Mouse (Mus musculus) hindbrain, postnatal 0 days (tissue): ENCODE results near the gene Eefsec. TPM values are rescaled to one million over a fixed set of nuclear protein-coding genes. Genes with fewer than 3 reads are reported as not detected.

Source experiments
- ATAC-seq: fragments of 200-750 bp; cut with Nextera tagmentation; 2 replicates; pipeline ENCODE4 v1.8.0; 2017; ENCODE audit warnings: mild to moderate bottlenecking, moderate TSS enrichment, moderate library complexity
- DNase-seq: peaks from one replicate; pipeline ENCODE4 v3.0.0-alpha.2; 2015; ENCODE audit warnings: low spot score
- H3K27ac ChIP-seq: fragments of 300-500 bp; sonication (generic); 2 replicates; pipeline ENCODE4 v1.5.1; 2014; ENCODE audit warnings: mild to moderate bottlenecking
- H3K27me3 ChIP-seq: fragments of 300-500 bp; sonication (generic); 2 replicates; pipeline ENCODE4 v1.6.1; 2014; ENCODE audit warnings: low read length, mixed read lengths; ENCODE audit not compliant: insufficient read depth
- H3K36me3 ChIP-seq: fragments of 300-500 bp; sonication (generic); 2 replicates; pipeline ENCODE4 v1.6.1; 2014; ENCODE audit warnings: low read length, mixed read lengths; ENCODE audit not compliant: insufficient read depth
- H3K4me1 ChIP-seq: fragments of 300-500 bp; sonication (generic); 2 replicates; pipeline ENCODE4 v1.6.1; 2014; ENCODE audit warnings: antibody characterized with exemption, low read length, mixed read lengths; ENCODE audit not compliant: insufficient read depth
- H3K4me2 ChIP-seq: fragments of 300-500 bp; sonication (generic); 2 replicates; pipeline ENCODE4 v1.6.1; 2014; ENCODE audit warnings: low read depth, mild to moderate bottlenecking, low read length, moderate library complexity, mixed read lengths
- H3K4me3 ChIP-seq: fragments of 300-500 bp; sonication (generic); 2 replicates; pipeline ENCODE4 v1.5.1; 2014; ENCODE audit warnings: low read length
- H3K9ac ChIP-seq: fragments of 300-500 bp; sonication (generic); replicated peaks from 2 replicates; pipeline ENCODE4 v1.6.1; 2014; ENCODE audit warnings: mild to moderate bottlenecking, low read length, moderate library complexity, mixed read lengths
- H3K9me3 ChIP-seq: fragments of 300-500 bp; sonication (generic); 2 replicates; pipeline ENCODE4 v1.6.1; 2016; ENCODE audit warnings: low read length, mixed read lengths
- CTCF ChIP-seq: IDR thresholded peaks from 2 replicates; pipeline ENCODE4 v1.5.1; 2016; ENCODE audit warnings: antibody characterized with exemption, control low read depth, low read depth
- whole genome bisulfite sequencing: fragments of 180-500 bp; shearing (Covaris S2); extraction: QIAGEN DNeasy Blood & Tissue Kit; methylation state at CpG from one replicate; pipeline ENCODE4 v1.1.7; 2014; 5-methylcytosine and 5-hydroxymethylcytosine counted together
- polyA plus RNA-seq: library from polyadenylated mRNA; unstranded; fragments of >200 nt; fragmentation: Nextera tagmentation; extraction: Ambion mirVana; gene quantifications from 2 replicates; pipeline ENCODE4 v1.2.1, GENCODE M21; 2015
- total RNA-seq: library from RNA; depleted of rRNA; stranded (reverse); fragments of >200 nt; gene quantifications from 2 replicates; pipeline ENCODE4 v1.2.3, GENCODE M21; 2014

Eefsec gene
- total and polyA plus RNA-seq, 2 experiments from 2014 or later = 20.6 to 25.6 TPM

DNA sequence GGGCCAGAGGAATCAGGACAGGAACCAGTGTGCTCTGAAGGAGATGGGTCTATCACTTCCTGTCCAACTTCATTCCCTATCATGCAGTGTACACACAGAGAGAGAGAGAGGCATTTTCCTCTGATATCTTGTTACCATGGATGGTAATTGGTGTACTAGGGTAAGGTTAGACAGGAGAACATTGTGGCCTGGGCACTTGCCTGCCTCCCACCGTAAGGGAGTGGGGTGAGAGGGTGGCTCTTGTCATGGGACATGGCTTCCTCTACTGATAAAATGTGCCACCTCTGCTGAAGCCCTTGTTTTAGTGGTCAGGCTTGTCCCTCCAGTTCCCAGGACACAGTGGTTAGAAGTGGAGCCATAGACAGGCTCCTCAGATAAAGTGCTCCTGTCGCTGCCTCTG is 178.4 kb downstream of the Eefsec start:
- Histone ChIP-seq H3K4me1 (no peaks in the 10 kb centered on the region), H3K9me3 (no peaks in the 10 kb centered on the region), H3K4me2 (no peak overlapping the region), H3K27me3 (no peaks in the 10 kb centered on the region), H3K9ac (no peak overlapping the region), H3K4me3 (no peak overlapping the region), H3K27ac (no peak overlapping the region), H3K36me3 (no peaks in the 10 kb centered on the region)
- no peak for DNase-seq
- ATAC-seq = no peak
- no peak for TF ChIP-seq CTCF
- WGBS = 95% methylated on average over 2 of the region's 2 CpGs

DNA sequence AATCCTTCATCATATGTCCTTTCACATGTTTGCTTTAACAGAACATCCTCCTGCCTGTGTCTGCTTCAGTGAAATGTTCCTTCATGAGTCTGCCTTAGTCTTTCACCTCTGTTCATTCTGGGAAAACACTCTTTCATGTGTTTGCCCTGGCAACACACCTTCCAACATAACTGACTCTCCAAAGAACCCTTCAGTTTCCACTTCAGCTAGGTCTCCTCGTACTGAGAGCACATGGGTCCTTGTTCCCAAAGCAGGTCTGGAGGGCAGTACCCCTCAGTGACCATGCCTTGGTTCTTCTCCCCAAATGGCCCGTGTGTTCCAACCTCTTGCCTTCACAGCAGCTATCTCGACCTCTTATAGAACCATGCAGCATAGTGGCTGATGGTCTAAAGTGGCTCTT is 179.3 kb downstream of the Eefsec start:
- no peak for TF ChIP-seq CTCF

DNA sequence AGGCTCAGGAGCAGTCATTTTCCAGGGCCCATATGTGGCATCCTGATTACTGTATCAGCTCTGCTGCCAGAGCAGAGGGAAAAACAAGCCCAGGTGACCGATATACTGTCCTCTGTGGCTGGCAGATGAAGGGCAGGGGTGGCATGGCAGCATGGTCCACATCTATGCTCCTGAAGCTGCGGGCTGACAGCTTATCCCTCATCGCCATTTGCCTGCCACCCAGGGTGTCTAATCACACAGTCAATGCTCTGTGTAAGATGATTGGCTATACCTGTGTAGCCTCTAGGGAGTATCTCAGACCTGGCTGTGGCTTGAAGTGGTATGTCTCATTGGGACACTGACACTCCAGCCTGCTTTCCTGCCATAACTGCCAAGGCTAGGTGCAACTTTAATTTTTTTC is 180.3 kb downstream of the Eefsec start:
- Histone ChIP-seq H3K27me3 (no peaks in the 10 kb centered on the region), H3K4me1 (no peaks in the 10 kb centered on the region), H3K9me3 (no peaks in the 10 kb centered on the region), H3K27ac (no peak overlapping the region), H3K4me3 (no peak overlapping the region), H3K36me3 (no peaks in the 10 kb centered on the region), H3K9ac (no peak overlapping the region), H3K4me2 (no peak overlapping the region)
- TF ChIP-seq CTCF = no peak
- DNase-seq (no peak), ATAC-seq (no peak)
- 82% methylated on average over 3 of the region's 3 CpGs for WGBS

More for the DNA sequence above, 179.3 kb downstream of the Eefsec start:
- Histone ChIP-seq H3K4me2 (no peak overlapping the region), H3K4me1 (no peaks in the 10 kb centered on the region), H3K27ac (no peak overlapping the region), H3K4me3 (no peak overlapping the region), H3K27me3 (no peaks in the 10 kb centered on the region), H3K36me3 (no peaks in the 10 kb centered on the region), H3K9ac (no peak overlapping the region), H3K9me3 (no peaks in the 10 kb centered on the region)
- WGBS = 86% methylated on average over 3 of the region's 3 CpGs
- DNase-seq = no peak
- ATAC-seq = no peak

DNA sequence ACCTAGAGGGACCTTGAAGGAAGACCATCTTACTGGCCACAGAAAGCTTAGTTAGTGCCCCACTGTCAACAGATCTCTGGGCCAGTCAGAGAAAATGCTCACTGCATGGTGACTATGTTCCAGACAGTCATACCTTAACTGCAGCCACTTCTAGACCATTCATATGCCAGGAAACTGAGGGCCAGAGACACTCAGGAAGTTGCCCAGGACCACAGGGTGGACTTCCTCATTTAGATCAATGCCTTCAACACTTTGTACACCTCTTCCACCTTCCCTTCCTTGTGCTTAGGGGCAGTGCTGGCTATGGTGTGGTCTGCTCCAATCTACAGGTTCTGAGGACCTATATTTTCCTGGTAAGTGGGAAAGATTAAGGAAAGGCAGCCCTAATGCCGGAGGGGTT is 181.0 kb downstream of the Eefsec start:
- H3K4me2 ChIP-seq = no peak overlapping the region
- no peaks in the 10 kb centered on the region for H3K36me3 ChIP-seq
- H3K4me3 ChIP-seq = no peak overlapping the region
- H3K27ac ChIP-seq = no peak overlapping the region
- DNase-seq = no peak
- TF ChIP-seq CTCF = no peak
- no peaks in the 10 kb centered on the region for H3K9me3 ChIP-seq
- ATAC-seq = no peak
- 93% methylated on average over 1 of the region's 1 CpGs for WGBS
- H3K9ac ChIP-seq = no peak overlapping the region
- no peaks in the 10 kb centered on the region for H3K4me1 ChIP-seq
- no peaks in the 10 kb centered on the region for H3K27me3 ChIP-seq

DNA sequence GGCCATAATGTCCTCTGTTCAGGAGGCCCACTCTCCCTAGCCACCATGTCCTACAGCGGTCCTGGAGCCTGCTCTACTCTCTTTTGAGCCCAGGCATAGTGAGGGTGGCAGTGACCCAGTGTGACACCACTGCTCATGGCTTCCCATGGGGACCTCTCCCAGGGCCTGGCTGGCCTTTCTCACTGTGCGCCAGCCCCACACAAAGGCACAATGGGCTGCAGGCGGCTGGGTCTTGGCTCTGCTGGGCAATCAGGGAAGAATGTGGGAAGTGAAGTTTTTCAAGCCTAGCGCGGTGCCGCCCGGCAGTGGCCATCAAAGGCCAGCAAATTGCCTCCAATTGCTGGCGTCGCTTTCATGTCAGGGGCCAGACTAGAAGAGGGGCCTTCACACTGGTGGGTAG is 184.2 kb downstream of the Eefsec start:
- ATAC-seq (peak; percentile 83), DNase-seq (peak; percentile 59)
- 38% methylated on average over 9 of the region's 9 CpGs for WGBS
- Histone ChIP-seq H3K4me2 (no peak overlapping the region), H3K36me3 (no peaks in the 10 kb centered on the region; the same call in 1 of the 2 replicates), H3K4me3 (no peak overlapping the region), H3K9me3 (no peaks in the 10 kb centered on the region), H3K9ac (no peak overlapping the region), H3K27me3 (no peaks in the 10 kb centered on the region), H3K27ac (no peak overlapping the region), H3K4me1 (no peaks in the 10 kb centered on the region)
- no peak for TF ChIP-seq CTCF

DNA sequence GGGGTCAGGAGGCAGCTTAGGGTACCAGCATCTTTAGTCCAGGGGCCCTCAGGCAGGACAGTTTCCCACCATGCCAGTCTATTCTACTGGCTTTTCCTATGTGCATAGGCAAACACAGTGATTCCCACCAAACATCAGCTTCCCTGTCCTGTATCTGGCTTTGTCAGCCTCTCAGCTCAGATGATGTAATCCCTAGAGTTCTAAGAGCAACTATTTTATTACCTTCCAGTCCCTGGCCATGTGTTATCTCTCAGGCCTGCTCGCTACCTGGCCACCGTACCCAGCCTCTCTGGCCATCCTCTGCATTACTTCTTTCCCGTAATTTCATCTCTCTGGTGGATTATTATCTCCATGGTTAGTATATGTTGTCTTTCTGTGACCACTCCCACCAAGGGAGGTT is 185.7 kb downstream of the Eefsec start:
- no peak for TF ChIP-seq CTCF
- WGBS = 99% methylated on average over 3 of the region's 3 CpGs
- Histone ChIP-seq H3K27me3 (no peaks in the 10 kb centered on the region), H3K4me1 (no peaks in the 10 kb centered on the region), H3K27ac (no peak overlapping the region), H3K9ac (no peak overlapping the region), H3K4me2 (no peak overlapping the region), H3K4me3 (no peak overlapping the region), H3K9me3 (no peaks in the 10 kb centered on the region), H3K36me3 (no peaks in the 10 kb centered on the region; the same call in 1 of the 2 replicates)
- ATAC-seq (no peak), DNase-seq (no peak)

DNA sequence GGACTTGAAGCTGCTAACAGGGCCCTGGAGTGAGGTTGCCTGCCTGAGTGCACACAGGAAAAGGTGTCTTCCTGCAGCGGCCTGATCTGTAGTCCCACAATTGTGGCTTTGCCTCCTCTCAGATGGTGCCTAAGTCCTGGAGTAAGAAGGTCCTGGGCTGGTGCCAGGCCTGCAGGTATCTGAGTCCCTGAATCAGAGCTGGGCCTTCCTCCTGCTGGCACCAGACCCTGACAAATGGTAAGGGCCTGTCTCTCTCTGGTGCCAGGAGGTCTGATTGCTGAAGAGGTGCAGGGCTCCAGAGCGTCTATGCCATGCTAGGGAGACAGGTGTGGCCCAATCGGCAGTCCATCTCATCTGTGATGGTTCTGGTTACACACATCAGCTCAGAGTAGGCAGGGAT is 186.7 kb downstream of the Eefsec start:
- no peaks in the 10 kb centered on the region for H3K9me3 ChIP-seq
- no peak for ATAC-seq
- 79% methylated on average over 3 of the region's 3 CpGs for WGBS

More for the DNA sequence above, 186.7 kb downstream of the Eefsec start:
- no peak for TF ChIP-seq CTCF
- Histone ChIP-seq H3K9ac (no peak overlapping the region), H3K36me3 (no peaks in the 10 kb centered on the region; the same call in 1 of the 2 replicates), H3K4me1 (no peaks in the 10 kb centered on the region), H3K4me3 (no peak overlapping the region), H3K27ac (no peak overlapping the region), H3K27me3 (no peaks in the 10 kb centered on the region), H3K4me2 (no peak overlapping the region)
- no peak for DNase-seq
